Mouse (Mus musculus) liver, embryonic 13.5 days (tissue): ENCODE results near the gene Pimreg. TPM values are rescaled to one million over a fixed set of nuclear protein-coding genes. Genes with fewer than 3 reads are reported as not detected.

Experiments
- ATAC-seq: fragments of 200-750 bp; cut with Nextera tagmentation; 2 replicates; pipeline ENCODE4 v1.8.0; 2017; ENCODE audit warnings: low read depth, mild to moderate bottlenecking, moderate number of reproducible peaks, moderate library complexity
- DNase-seq: peaks from one replicate; pipeline ENCODE4 v3.0.0; 2022
- H3K27ac ChIP-seq: fragments of 300-500 bp; sonication (generic); 2 replicates; pipeline ENCODE4 v1.5.1; 2015; ENCODE audit warnings: moderate library complexity, mild to moderate bottlenecking, inconsistent platforms
- H3K27me3 ChIP-seq: fragments of 300-500 bp; sonication (generic); 2 replicates; pipeline ENCODE4 v1.6.1; 2015; ENCODE audit warnings: mild to moderate bottlenecking, inconsistent platforms
- H3K36me3 ChIP-seq: fragments of 300-500 bp; sonication (generic); 2 replicates; pipeline ENCODE4 v1.6.1; 2015; ENCODE audit warnings: mild to moderate bottlenecking, inconsistent platforms
- H3K4me1 ChIP-seq: fragments of 300-500 bp; sonication (generic); replicated peaks from 2 replicates; pipeline ENCODE4 v1.6.1; 2015; ENCODE audit warnings: inconsistent platforms
- H3K4me2 ChIP-seq: fragments of 300-500 bp; sonication (generic); 2 replicates; pipeline ENCODE4 v1.6.1; 2015; ENCODE audit warnings: inconsistent platforms, mild to moderate bottlenecking, moderate library complexity
- H3K4me3 ChIP-seq: fragments of 300-500 bp; sonication (generic); replicated peaks from 2 replicates; pipeline ENCODE4 v1.5.1; 2015; ENCODE audit warnings: mild to moderate bottlenecking, inconsistent platforms
- H3K9ac ChIP-seq: fragments of 300-500 bp; sonication (generic); 2 replicates; pipeline ENCODE4 v1.6.1; 2015; ENCODE audit warnings: mild to moderate bottlenecking, inconsistent platforms
- H3K9me3 ChIP-seq: fragments of 300-500 bp; sonication (generic); replicated peaks from 2 replicates; pipeline ENCODE4 v1.6.1; 2016; ENCODE audit warnings: inconsistent platforms
- WGBS: fragments of 180-500 bp; shearing (Covaris S2); methylation state at CpG from one replicate; pipeline ENCODE4 v1.1.7; 2015; ENCODE audit not compliant: insufficient replicate concordance; 5-methylcytosine and 5-hydroxymethylcytosine counted together
- polyA plus RNA-seq: library from polyadenylated mRNA; unstranded; fragments of >200 nt; fragmentation: Nextera tagmentation; extraction: Ambion mirVana; gene quantifications from 2 replicates; pipeline ENCODE4 v1.2.1, GENCODE M21; 2015

Pimreg gene
- polyA plus RNA-seq, 1 experiment from 2014 or later: 27.7 TPM

GRCm38 (mm10) chr11:72014674-72015073 is 27.2 kb upstream of the Pimreg start:
- WGBS: 72% methylated on average over 4 of the region's 4 CpGs
- no peak overlapping the region for H3K27ac ChIP-seq
- no peak overlapping the region for H3K4me2 ChIP-seq
- H3K36me3 ChIP-seq: no peaks in the 10 kb centered on the region
- H3K4me1 ChIP-seq: peaks cover 4% of the 10 kb centered on the region
- H3K27me3 ChIP-seq: no peaks in the 10 kb centered on the region
- no peak overlapping the region for H3K4me3 ChIP-seq
- H3K9me3 ChIP-seq: no peaks in the 10 kb centered on the region
- no peak overlapping the region for H3K9ac ChIP-seq
- no peak for ATAC-seq
- DNase-seq: no peak

- Histone ChIP-seq H3K9ac (no peak overlapping the region), H3K4me3 (no peak overlapping the region), H3K27ac (no peak overlapping the region), H3K36me3 (no peaks in the 10 kb centered on the region), H3K27me3 (no peaks in the 10 kb centered on the region), H3K4me2 (no peak overlapping the region), H3K9me3 (no peaks in the 10 kb centered on the region), H3K4me1 (peaks cover 11% of the 10 kb centered on the region)
- 58% methylated on average over 13 of the region's 13 CpGs for WGBS
- DNase-seq (no peak), ATAC-seq (no peak)
Observed at GRCm38 (mm10) chr11:72016518-72017252, 25.1 kb upstream of the Pimreg start.

- no peaks in the 10 kb centered on the region for H3K36me3 ChIP-seq
- no peak overlapping the region for H3K4me2 ChIP-seq
- H3K27ac ChIP-seq: no peak overlapping the region
- H3K27me3 ChIP-seq: no peaks in the 10 kb centered on the region
- ATAC-seq (no peak), DNase-seq (no peak)
- 58% methylated on average over 9 of the region's 9 CpGs for WGBS
- no peaks in the 10 kb centered on the region for H3K9me3 ChIP-seq
- peaks cover 11% of the 10 kb centered on the region for H3K4me1 ChIP-seq
- no peak overlapping the region for H3K9ac ChIP-seq
- H3K4me3 ChIP-seq: no peak overlapping the region
Observed at GRCm38 (mm10) chr11:72017253-72017601, 24.6 kb upstream of the Pimreg start.

DNA sequence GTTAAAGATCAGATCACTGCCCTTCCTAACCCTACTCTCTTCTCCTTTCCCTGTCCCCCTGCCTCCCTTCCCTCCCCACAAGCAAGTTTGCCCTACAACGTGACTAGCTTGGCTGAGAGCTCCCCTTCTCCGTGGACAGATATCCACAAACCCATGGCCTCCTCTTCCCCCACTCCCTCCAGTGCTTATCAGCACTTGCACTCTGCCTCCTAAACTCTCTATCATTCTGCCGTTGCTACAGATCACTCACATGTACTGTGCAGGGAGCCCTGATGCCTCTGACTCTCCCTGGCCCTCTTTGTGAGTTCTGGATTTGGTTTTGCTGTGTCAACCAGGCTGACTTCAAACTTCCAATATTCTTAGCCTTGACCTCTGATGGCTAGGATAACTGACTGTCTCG is 20.8 kb upstream of the Pimreg start:
- no peaks in the 10 kb centered on the region for H3K27me3 ChIP-seq
- no peaks in the 10 kb centered on the region for H3K36me3 ChIP-seq
- H3K4me1 ChIP-seq: peaks cover 18% of the 10 kb centered on the region
- DNase-seq (no peak), ATAC-seq (peak; percentile 86)
- no peak overlapping the region for H3K9ac ChIP-seq
- no peaks in the 10 kb centered on the region for H3K9me3 ChIP-seq
- H3K4me2 ChIP-seq: no peak overlapping the region; the same call in 1 of the 2 replicates
- H3K27ac ChIP-seq: no peak overlapping the region
- WGBS: 19% methylated on average over 4 of the region's 4 CpGs
- no peak overlapping the region for H3K4me3 ChIP-seq

DNA sequence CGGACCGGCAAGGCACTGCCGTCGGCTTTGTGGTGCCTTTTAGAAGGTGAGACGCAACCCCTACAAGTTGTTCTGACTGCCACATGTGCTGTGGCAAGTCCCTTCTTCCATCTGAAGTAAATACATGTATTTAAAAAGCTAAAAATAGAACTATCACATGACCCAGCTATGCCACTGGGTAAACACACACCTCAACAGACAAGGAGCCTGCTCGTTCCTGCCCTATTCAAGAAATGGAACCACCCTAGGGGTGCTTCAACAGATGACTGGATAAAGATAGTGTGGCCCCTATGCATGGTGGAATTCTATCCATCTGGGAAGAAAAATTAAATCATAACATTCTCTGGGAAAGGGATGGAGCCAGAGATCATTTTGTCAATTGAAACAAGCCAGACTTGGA is 19.0 kb upstream of the Pimreg start:
- ATAC-seq: no peak
- Histone ChIP-seq H3K4me1 (peaks cover 18% of the 10 kb centered on the region), H3K27ac (no peak overlapping the region), H3K4me2 (no peak overlapping the region), H3K9me3 (no peaks in the 10 kb centered on the region), H3K36me3 (no peaks in the 10 kb centered on the region), H3K9ac (no peak overlapping the region), H3K4me3 (no peak overlapping the region), H3K27me3 (0 out of 2 replicates have a peak, but pooled peaks cover under 1% of the 10 kb centered on the region)
- 65% methylated on average over 6 of the region's 6 CpGs for WGBS
- no peak for DNase-seq

- no peak for ATAC-seq
- peaks cover 3% of the 10 kb centered on the region; the same call in 1 of the 2 replicates for H3K27me3 ChIP-seq
- no peak for DNase-seq
Observed at GRCm38 (mm10) chr11:72023581-72023980, 18.3 kb upstream of the Pimreg start.

DNA sequence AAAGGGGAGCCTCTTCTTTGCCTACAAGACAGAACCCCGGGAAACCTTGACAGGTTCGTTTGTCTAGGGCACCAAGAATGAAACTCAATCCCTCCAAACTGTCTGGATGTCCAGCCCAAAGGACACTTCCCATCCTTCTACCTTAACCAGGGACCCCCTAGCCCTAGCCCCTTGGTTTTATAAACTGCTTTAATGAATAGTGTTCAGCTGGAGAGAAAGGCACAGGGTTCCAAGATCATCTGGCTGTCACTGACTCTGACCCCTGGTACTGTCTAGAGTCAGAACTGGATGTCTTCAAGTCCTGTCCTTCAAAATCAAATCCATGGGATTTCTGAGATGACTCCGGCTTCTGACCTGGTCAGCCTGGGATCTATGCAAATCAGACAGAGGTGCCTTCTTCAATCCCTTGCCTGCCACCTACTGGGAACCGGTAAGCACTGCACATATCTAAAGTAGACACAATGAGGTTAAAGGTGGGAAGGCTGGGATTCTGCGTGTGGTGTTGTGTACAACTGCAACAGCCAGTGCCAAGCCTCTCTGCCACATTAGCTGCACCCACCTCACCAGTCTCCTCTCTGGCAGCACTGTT is 17.5 kb upstream of the Pimreg start:
- peaks cover 18% of the 10 kb centered on the region for H3K4me1 ChIP-seq
- H3K27me3 ChIP-seq: peaks cover 10% of the 10 kb centered on the region
- H3K36me3 ChIP-seq: no peaks in the 10 kb centered on the region
- H3K9me3 ChIP-seq: no peaks in the 10 kb centered on the region
- 33% methylated on average over 5 of the region's 5 CpGs for WGBS
- H3K27ac ChIP-seq: no peak overlapping the region
- no peak overlapping the region for H3K4me2 ChIP-seq
- H3K9ac ChIP-seq: no peak overlapping the region
- no peak for ATAC-seq
- DNase-seq: no peak
- H3K4me3 ChIP-seq: no peak overlapping the region

More at GRCm38 (mm10) chr11:72023581-72023980, 18.3 kb upstream of the Pimreg start:
- no peak overlapping the region for H3K4me2 ChIP-seq
- H3K9me3 ChIP-seq: no peaks in the 10 kb centered on the region
- H3K9ac ChIP-seq: no peak overlapping the region
- no peaks in the 10 kb centered on the region for H3K36me3 ChIP-seq
- H3K4me3 ChIP-seq: no peak overlapping the region
- peaks cover 18% of the 10 kb centered on the region for H3K4me1 ChIP-seq
- H3K27ac ChIP-seq: no peak overlapping the region
- WGBS: 28% methylated on average over 10 of the region's 10 CpGs

DNA sequence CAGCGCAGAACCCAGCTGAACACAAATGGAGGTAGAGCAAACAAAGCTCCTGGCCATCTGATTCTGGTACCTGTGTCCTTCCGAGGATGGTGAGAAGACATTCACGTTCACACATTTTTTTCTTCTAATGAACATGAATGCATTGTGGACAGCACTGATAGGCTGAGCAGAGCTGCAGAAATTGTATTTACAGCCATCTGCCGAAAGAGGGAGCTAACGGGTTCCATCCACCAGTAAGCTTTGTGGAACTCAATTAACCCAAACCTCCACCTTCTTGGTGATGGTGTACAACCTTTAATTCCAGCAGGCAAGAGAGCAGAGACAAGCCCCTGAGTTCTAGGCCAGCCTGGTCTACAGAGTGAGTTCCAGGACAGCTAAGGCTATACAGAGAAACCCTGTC is 16.0 kb upstream of the Pimreg start:
- H3K27ac ChIP-seq: no peak overlapping the region
- H3K9ac ChIP-seq: no peak overlapping the region
- no peak overlapping the region for H3K4me3 ChIP-seq
- no peaks in the 10 kb centered on the region for H3K9me3 ChIP-seq
- H3K27me3 ChIP-seq: peaks cover 23% of the 10 kb centered on the region
- DNase-seq: no peak
- 18% methylated on average over 5 of the region's 5 CpGs for WGBS
- no peak for ATAC-seq
- no peaks in the 10 kb centered on the region for H3K36me3 ChIP-seq
- H3K4me2 ChIP-seq: no peak overlapping the region
- H3K4me1 ChIP-seq: peaks cover 13% of the 10 kb centered on the region

DNA sequence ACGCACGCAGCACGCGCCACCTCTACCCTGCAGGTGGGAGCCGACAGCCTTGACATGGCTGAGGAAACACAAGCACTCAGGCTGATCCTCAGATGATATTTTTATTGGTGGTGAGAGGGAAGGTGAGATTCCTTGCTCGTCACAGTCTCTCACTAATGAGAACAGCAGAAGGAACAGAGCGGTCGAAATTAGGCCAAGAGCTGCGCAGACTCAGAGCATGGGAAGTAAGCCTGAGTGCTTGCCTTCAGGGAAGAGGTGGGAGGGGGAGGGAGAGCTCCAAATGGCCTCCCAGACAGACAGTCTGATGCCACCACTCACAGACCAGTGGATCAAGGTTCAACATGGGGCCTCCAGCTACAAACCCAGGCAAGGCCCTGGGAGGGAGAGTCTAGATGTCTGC is 15.3 kb upstream of the Pimreg start:
- 77% methylated on average over 9 of the region's 9 CpGs for WGBS
- no peak overlapping the region for H3K4me3 ChIP-seq
- DNase-seq (no peak), ATAC-seq (no peak)
- no peak overlapping the region for H3K27ac ChIP-seq
- no peak overlapping the region for H3K9ac ChIP-seq
- no peaks in the 10 kb centered on the region for H3K36me3 ChIP-seq
- H3K4me2 ChIP-seq: no peak overlapping the region
- H3K4me1 ChIP-seq: peaks cover 7% of the 10 kb centered on the region
- peaks cover 23% of the 10 kb centered on the region for H3K27me3 ChIP-seq
- no peaks in the 10 kb centered on the region for H3K9me3 ChIP-seq

GRCm38 (mm10) chr11:72027836-72028235 is 14.0 kb upstream of the Pimreg start:
- Histone ChIP-seq H3K4me3 (no peak overlapping the region), H3K4me2 (no peak overlapping the region), H3K9me3 (no peaks in the 10 kb centered on the region), H3K27ac (no peak overlapping the region), H3K27me3 (peaks cover 23% of the 10 kb centered on the region), H3K9ac (no peak overlapping the region), H3K36me3 (no peaks in the 10 kb centered on the region), H3K4me1 (peaks cover 7% of the 10 kb centered on the region; the same call in 1 of the 2 replicates)
- DNase-seq (no peak), ATAC-seq (peak; percentile 41; the same call in 1 of the 2 replicates)
- whole genome bisulfite sequencing: 72% methylated on average over 9 of the region's 9 CpGs

DNA sequence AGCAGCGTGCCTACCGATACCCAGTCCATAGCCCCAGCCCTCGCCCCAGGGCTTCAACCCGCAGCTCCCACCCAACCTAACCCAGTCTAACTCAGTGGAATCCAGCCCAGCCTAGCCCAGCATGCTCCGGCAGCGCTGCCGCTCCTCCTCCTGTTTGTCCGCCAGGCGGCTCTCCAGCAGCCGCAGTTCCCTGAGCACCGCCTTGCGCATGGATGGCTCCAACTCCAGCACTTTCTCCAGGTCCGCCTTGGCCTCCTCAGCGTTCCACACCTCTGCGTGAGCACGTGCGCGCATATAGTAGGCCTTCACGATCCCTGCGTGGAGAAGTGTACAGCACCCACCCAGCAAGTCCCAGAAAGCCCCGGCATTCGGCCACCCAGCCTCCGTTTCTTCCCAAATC is 12.7 kb upstream of the Pimreg start:
- ATAC-seq (no peak), DNase-seq (no peak)
- Histone ChIP-seq H3K4me3 (no peak overlapping the region), H3K4me1 (no peaks in the 10 kb centered on the region), H3K27me3 (peaks cover 23% of the 10 kb centered on the region), H3K9me3 (no peaks in the 10 kb centered on the region), H3K9ac (no peak overlapping the region), H3K36me3 (no peaks in the 10 kb centered on the region), H3K27ac (no peak overlapping the region), H3K4me2 (no peak overlapping the region)
- 22% methylated on average over 23 of the region's 23 CpGs for WGBS

DNA sequence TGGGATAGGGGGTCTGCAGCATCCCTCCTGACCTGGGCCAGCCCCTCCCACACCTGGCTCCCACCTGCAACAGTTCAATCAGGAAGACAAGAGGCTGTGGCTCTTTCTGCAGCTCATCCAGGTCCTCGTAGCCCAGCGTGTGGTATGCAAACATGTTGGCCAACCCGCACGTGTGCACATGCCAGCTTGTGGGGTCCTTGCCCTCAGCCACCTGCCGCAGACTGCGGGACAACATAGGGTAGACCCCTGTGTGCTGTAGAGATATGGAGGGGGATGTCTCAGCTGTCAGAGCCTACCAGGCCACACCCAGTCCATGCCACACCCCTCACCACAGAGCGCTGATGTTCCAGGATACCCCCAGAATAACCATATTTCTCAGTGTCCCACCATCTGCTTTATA is 10.5 kb upstream of the Pimreg start:
- H3K4me3 ChIP-seq: no peak overlapping the region
- H3K9ac ChIP-seq: no peak overlapping the region
- 67% methylated on average over 7 of the region's 7 CpGs for WGBS
- no peak for ATAC-seq
- H3K4me2 ChIP-seq: no peak overlapping the region
- peaks cover 23% of the 10 kb centered on the region for H3K27me3 ChIP-seq
- no peaks in the 10 kb centered on the region for H3K36me3 ChIP-seq
- DNase-seq: no peak
- H3K27ac ChIP-seq: no peak overlapping the region
- no peaks in the 10 kb centered on the region for H3K9me3 ChIP-seq
- H3K4me1 ChIP-seq: 0 out of 2 replicates have a peak, but pooled peaks cover 2% of the 10 kb centered on the region
